Mouse (Mus musculus): ENCODE measurements around the gene Vmn1r61.

Gene Vmn1r61

GRCm38 (mm10) chr7:5613195-5613594 is at the start of gene Vmn1r61:
Gene Vmn1r61 (minus strand): TSS chr7:5613295.
- DNase-seq (ENCODE audit: low spot score): no peak
